Mouse (Mus musculus) monocyte, adult 5-6 weeks (primary cell): Measurements from ENCODE around the gene Prr19. TPM values are rescaled to one million over a fixed set of nuclear protein-coding genes. Genes with fewer than 3 reads are reported as not detected.
A peak's percentile ranks its signal among the peaks of the same experiment; 100 is the strongest.

Source experiments
- ATAC-seq: fragments of 153-309, 156-312 bp; replicated peaks from 2 replicates; pipeline ENCODE4 v1.8.0; 2017; ENCODE audit warnings: mild to moderate bottlenecking; ENCODE audit not compliant: low TSS enrichment, insufficient number of reproducible peaks, severe bottlenecking, poor library complexity, low FRiP score
- total RNA-seq: library from RNA; stranded (forward); fragments of 200-1000, 200-491, 200-594 nt; gene quantifications from 3 replicates; pipeline ENCODE4 v1.2.3, GENCODE M21; 2017

Gene Prr19
- total RNA-seq, 1 experiment from 2014 or later: not detected

DNA sequence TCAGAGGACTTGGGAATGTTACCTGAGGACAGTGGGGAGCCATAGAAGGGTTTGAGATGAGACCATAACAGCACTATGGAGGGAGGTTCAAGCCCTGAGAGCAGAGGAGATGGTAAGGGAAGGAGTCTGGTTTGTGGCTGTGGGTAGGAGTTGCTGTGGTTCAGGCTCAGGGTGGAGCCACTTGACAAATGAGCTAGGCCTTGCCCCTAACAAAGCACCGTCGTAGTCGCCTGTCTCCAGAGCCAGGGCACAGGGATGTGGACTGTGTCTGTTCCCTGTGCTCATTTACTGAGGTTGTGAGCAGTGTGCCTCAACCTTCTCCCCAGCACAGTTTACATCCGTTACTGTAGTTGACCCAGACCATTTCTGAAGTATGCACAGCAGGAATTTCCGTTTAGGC, 26.6 kb upstream of the Prr19 start:
- ATAC-seq: no peak

DNA sequence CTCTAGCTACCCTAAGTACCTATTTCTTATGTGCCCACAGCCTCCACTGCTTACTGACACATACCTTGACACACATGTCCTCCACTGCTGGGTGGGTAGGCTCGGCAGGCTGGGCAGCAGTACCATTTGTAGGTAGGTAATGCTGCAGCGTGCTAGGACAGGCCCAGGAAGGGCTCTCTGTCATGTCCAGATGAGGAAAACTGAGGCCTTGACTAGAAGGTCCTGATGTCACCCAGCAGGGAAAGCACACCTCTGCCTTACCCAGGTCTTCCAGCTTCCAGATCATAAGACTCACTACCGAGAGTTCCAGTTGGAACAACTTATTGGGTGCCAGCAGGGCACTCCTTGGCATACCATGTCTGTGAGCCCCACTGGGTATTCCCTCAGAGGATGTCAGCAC, 26.2 kb upstream of the Prr19 start:
- ATAC-seq: no peak

DNA sequence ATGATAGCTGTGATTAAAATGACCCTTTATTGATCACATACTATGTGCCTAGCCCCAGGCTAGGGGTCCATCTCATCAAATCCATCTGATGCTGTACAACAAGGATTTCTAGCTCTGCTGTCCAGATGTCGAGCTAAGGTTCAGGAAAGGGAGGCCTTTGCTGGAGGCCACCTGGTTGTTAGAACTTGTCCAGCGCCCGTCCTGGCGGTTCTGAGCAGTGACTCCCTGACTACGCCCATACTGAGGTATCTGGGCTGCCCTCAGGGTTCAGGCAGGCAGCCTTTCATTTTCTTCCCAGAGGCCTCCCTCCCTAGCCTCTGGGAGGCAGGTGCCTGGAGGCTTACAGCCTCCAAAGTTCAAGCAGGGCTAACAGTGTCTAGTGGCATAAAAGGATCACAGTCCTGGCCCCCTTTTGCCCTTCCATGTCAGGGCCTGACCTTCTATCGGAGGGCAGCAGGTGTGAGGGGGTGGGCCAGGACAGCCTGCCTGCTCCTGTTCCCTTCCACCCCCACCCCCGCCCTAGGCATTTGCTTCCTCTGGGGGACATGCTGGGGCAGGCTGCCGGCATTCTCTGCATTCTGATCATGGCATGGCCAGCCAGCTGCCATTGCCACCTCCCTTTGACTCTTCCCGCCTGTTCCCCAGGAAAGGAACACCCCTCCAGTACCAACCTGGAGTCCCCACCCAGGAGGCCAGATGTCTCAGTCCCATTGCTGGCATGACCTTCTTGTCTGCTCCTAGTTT, 25.5 kb upstream of the Prr19 start:
- ATAC-seq: no peak

DNA sequence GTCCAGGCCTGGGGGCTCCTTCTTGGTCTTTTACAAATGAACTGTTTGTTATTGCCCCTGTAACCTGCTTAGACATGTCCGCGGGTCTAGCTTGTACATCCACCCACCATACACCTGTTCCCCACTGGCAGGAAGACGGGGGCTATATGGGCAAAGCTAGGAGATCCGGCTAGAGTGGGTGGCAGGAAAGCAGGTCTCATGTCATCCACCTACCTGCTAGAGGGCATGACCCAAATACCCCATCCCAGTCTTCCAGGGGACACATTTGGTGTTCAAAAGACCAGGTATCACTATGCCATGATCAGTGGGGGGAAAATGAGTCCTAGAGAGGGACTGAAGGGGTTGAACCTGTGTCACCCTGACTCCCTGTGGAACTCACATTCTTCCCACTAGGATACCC, 23.8 kb upstream of the Prr19 start:
- ATAC-seq: no peak

DNA sequence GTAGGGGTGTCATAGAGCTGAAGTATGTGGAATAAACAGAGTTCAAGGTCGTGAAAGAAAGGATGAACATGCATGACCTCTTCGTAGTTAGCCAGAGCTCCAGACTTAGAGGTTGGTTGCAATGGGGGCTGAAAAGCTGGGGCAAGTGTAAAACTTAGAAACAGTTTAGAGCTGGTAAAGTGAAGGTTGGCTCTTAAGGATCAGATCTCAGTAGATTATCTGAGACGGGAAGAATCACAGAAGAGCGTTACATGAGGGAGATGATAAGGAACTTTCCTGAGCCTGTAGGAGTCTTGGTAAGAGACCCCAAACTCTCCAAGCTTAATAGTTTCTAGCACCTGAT, 23.2 kb upstream of the Prr19 start:
- ATAC-seq: no peak

DNA sequence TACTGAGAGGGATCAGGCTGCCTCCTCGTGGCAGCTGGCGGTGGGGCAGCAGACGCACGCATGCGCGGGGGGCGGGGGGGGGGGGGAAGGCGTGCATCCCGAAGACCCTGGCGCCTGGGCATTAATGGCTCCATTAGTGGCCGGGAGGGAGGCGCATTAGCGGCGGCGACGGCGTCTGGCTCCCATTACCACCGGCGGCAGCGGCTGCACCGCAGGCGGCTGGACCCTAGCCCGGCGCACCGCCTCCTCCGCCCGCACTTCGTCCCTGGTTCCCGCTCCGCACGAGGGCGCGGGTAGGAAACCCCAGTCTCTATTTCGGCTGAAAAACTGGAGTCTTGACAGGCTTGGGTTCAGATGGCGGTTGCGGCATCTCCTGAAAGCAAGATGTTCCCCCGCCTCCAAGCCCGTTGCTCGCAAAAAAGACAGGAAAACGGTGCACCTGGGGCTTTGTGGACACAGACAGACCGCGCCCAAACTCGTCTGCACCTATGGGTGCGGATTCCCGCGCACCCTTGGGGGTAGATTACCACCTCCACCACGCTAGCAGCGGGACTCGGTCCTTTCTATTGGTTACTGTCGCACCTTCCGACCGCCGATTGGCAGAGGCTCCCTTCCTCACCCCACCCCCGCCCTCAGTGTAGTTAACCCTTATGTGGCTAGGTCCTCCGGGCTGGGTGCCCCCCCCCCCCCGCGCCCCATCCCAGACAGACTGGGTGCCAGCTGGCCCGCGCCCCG, 22.7 kb upstream of the Prr19 start:
- ATAC-seq: peak; percentile 53

DNA sequence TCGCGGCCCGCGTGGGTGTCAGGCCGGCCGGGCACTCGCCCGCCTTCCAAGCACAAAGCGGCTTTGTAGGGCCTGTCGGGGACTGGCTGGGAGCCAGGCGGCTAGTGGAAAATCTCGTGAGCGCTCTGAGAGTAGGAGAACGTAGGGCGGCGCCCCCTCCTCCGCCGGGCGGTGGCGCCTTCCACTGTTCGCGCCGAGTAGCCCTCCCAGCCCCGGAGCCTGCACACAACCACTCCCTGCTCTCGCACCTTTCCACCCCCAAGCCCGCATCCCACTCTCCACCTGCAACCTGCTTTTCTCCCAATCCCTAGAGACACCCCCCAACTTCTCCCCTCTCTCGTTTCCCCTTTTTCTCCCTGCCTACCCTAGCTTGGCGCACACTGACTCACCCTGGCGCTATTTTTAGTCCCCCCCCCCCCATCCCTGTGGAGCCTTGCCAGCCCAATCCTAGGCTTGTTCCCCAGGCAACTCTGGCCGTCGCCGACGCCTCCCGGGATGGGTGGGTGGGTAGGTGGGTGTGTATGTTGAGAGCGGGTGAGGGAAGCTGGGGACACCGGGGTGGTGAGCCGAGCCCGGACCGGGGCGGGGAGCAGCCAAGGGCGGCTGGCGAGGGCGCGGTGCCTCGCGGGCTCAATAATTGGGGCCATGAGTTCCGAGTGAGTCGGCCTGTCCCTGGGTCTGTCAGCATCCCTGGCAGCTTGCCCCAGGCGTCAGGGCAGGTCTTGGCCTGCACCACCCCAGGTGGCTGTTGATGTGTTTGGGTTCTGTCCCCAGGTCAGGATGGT, 21.9 kb upstream of the Prr19 start:
- 0 out of 2 replicates have a peak, but pooled peaks have one; percentile 3 for ATAC-seq

DNA sequence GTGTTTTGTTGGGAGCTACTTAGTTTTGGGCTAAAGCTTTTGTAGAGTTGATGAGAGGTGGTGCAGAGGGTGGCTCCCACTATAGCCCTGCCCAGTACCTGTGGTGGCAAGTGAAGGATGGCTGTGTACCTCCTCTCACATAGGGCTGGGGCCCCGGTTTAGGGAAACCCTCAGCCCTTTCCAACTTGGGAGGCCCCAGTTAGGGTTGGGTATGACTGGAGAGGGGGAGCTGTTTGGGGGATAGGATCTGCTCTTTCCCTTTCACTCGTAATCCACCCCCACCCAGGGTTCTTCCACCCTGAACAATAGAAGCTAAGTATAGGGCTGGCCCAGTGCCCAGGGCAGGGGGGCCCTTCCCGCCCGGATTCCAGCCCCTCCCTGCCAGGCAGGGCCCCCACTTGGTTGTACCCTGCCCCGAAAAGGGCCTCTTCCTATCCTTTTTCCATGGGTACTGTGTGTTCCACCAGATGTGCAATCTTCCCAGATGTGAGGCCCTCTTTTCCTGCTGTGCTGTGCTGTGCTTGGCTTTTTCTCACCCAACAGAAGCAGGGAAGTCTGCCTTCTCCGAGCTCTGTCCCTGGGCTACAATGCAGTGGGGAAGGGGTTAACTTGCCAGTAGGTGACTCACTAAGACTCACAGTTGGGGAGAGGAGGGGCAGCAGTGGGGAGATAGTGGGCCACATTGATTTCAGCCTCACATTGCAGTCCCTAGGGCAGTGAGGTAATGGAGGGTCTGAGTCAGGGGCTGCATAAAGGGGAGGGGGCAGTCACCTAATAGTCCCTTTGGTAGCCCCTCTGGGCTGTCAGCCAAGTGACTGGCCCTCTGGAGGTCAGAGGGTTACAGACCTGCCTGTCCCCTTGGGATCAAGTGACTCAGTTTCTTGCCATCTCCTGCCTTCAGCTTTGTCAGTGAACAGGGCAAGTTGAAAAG, 21.1 kb upstream of the Prr19 start:
- no peak for ATAC-seq

DNA sequence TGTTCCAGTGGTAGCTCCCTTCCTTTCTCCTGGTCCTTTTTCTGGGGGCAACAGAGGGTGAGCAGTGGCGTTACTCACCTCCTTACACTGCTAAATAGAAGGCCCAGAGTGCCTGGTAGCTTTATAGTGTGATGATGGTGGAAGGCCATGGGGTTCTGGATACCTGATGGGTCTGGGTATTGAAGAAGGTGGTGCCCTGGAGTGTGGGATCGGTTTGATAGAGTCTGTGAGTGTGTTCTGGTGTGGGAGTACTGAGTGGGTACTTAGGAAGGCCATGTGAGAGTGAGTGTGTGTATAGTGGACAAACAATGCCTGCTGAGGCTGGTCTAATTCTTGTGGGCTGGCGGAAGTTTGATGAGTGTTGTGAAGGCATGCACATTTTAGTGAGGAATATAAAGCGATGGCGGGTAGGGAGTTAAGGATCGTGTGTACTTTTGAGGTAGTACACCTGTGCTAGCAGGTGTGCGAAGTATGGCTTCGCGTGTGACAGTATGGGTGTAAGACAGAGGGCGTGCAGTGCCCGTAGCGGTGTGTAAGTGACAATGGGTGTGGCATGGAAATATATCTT, 20.0 kb upstream of the Prr19 start:
- ATAC-seq: no peak; the same call in 1 of the 2 replicates

DNA sequence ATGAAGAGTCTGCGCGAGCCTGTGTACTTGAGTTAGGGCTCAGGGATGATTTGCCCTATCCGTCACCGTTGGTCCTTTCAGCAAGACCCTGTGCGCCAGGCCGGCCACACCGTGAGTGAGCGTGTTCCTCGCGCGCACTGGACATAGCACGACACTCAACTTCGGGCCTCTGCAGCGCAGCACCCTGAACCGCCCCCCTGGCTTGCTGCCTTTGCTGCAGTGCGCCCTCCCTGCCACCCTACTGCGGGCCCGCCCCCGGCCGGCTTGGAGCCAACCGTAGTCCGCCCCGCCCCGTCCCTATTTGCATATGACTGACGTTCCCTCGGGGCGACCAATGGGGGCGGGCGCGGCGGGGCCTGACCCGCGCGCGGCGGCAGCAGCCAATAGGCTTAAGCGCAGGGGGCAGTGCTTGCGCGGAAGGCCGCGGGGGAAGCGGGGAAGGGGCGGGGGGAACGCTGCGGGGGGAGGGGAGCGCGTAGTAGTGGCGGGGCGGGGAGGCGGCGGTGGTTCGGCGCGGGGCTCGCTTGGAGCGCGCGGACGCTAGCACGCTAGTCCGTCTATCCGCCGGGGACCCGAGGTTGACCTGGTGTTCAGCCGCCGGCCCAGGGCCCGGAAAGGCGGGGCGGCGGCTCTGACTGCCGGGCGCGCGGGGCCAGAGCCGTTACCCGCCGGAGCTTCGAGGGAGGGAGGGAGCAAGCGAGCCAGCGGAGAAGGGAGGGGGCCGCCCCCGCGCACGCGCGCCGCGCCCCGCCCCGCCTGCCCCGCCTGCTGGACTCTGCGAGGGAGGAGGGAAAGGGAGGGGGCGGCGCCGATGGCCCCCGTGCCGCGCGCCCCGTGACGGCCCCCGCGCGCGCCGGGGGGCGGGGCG, 19.2 kb upstream of the Prr19 start:
- ATAC-seq: peak; percentile 42

DNA sequence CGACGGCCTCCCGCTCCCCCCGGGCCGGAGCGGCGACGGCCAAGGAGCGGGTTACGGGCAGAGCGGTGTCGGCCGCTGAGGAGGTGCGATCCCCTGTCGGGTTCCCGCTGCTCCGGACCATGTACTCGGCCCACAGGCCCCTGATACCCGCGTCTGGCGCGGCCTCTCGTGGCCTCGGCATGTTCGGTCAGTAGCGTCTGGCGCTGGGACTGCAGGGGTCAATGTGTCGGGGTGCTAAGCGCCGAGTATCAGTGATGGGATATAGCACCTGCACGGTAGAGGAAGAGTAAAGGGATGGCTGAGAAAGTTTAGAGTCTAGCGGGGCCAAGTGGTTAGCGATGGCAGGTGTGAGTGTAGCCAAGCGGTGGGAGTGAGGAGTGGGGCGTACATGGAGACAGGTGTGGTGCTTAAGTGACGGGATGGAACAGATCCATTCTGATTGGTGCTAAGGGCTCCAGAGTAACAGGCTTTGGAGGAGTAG, 18.4 kb upstream of the Prr19 start:
- ATAC-seq: no peak

DNA sequence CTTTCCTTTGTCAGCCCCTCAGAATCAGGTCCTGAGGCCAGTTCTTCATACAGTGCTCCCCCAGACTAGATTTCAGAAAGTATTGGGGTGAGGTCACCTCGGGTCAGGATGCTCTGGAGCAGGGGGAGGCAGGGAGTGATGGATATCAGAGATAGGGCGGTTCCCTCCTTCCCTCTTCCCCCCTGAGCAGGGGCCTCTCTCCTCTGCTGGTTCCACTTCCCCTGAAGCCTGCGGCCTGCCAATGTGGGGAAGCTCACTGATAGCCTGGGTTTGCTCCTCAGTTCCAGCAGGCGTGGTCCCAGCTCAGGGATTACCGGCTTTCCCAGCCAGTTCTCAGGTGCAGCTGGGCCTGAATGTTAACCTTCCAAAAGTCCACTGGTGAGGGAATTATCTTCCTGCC, 17.6 kb upstream of the Prr19 start:
- ATAC-seq: 0 out of 2 replicates have a peak, but pooled peaks have one; percentile 6

DNA sequence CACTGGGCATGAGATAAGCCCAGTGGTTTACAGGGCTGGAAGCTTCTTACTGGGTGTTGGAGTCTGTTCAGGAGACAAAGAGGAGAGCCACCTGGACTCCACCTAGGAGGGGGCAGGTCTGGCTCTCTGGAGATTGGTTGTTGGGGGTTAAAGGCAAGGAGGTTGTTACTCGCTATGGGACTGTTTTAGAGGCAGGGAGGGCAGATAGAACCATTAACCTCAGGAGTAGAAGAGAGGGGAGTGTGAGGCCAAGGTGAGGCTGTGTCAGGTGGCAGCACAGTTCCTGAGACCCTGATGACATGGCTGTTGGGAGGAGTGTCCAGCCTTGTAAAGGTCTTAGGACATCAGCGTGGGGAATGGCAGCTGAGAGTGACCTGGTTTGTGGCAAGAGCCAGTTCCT, 17.0 kb upstream of the Prr19 start:
- no peak for ATAC-seq

DNA sequence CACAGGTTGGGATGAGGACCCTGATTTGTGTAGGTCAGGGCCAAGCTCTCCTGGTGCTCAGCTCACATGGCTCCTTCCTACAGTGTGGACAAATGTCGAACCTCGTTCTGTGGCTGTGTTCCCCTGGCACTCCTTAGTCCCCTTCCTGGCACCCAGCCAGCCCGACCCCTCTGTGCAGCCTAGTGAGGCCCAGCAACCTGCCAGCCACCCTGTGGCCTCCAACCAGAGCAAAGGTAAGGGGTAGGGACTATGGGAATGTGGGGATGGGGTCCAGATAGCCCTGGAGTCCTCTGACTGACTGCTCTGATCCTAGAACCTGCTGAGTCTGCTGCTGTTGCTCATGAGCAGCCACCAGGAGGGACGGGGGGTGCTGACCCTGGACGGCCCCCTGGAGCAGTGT, 16.4 kb upstream of the Prr19 start:
- no peak for ATAC-seq

DNA sequence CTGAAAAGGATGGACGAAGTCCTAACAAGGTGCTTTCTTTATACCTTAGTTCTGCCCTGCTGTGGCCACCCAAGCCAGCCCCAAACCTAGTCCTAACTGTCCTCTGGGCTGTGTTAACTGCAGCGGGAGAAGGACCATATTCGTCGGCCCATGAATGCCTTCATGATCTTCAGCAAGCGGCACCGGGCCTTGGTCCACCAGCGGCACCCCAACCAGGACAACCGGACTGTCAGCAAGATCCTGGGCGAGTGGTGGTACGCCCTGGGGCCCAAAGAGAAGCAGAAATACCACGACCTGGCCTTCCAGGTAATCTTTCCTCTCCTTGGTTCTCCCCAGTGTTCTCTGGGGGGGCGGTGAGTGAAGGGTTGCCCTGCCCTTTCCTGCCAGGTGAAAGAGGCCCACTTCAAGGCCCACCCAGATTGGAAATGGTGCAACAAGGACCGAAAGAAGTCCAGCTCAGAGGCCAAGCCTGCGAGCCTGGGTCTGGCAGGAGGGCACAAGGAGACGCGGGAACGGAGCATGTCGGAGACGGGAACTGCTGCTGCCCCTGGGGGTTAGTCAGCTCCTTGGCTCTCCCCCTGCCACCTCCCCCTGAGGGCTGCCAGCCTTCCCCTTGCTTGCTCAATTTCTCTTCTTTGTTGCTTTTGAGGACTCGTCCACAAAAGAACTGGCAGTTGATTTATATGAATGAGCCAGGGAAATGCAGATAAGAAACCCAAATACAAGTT, 15.5 kb upstream of the Prr19 start:
- ATAC-seq: no peak

DNA sequence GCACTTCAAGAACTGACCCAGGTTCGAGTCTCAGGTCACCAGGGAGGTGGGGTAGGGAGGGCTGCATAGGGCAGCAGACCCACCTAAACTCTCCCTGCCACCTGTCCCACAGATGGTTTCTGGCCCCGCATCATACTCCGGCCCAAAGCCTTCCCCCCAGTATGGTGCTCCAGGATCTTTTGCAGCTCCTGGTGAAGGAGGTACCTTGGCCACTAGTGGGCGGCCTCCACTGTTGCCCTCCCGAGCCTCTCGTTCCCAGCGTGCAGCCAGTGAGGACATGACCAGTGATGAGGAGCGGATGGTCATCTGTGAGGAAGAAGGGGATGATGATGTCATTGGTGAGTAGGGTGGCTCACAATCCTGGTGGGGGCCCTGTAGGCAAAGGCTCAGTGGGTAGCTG, 14.2 kb upstream of the Prr19 start:
- ATAC-seq: no peak

DNA sequence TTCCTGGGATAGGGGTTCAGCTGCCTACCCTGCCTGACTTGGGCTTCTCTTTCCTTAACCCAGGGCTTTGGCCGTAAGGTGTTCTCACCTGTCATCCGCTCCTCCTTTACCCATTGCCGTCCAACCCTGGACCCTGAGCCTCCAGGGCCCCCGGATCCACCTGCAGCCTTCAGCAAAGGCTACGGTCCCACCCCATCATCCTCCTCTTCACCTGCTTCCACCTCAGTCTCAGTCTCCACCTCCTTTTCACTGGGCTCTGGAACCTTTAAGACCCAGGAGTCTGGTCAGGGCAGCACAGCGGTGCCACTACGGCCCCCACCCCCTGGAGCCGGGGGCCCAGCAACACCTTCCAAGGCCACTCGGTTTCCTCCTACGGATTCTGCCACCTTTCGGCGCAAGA, 13.2 kb upstream of the Prr19 start:
- ATAC-seq: no peak
